Mouse (Mus musculus): ENCODE measurements around the gene Tex13c3.
"Not testable (repeated sequence)": the region's sequence is repeated elsewhere in the genome, so short reads cannot be mapped to it uniquely, and the experiment has no call there.

The Tex13c3 gene

DNA sequence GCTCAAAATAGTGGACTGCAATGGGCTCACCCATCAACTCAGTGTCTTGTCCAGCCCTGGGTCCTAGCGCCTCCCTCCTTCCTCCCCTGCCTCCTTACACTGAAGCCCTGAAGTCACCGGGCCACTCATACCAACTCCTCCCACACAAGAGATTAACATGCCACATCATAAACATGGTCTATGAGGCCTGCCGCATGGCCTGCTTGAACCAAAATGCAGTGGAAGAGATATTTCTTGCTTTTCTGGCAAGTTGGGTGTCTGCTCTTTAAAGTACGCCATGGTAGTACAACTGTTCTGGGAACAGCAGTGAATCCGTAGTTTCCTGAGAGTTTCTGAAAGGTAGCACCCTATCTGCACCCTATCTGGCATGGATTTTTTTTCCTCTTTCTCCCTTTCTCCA, at the start of gene Tex13c3:
TSS of gene Tex13c3 (minus strand) at position 101 of the 400 bp plus-strand sequence.
- DNase-seq, result not testable (repeated sequence)

DNA sequence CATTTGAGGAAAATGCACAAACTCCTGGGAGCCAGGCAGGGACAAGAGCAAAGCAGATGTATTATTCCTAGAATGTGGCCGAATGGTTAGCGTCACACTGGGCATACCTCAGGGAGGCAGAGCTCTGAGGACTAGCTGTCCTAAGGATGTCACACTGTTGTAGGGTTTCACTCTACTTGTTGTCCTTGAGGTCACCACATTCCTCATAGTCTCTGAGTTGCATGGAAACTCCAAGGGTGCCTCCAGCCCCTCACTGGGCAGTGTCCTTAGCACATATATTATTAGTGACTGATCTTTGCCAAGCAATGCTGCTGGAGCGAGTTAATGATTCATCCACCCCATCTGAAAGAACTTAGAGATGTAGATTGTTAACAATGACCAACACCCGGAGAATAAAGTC, 8.6 kb upstream of the Tex13c3 start:
- no peak for DNase-seq
